Mouse (Mus musculus): ENCODE data around the gene Tcf7l2.

The Tcf7l2 gene

DNA sequence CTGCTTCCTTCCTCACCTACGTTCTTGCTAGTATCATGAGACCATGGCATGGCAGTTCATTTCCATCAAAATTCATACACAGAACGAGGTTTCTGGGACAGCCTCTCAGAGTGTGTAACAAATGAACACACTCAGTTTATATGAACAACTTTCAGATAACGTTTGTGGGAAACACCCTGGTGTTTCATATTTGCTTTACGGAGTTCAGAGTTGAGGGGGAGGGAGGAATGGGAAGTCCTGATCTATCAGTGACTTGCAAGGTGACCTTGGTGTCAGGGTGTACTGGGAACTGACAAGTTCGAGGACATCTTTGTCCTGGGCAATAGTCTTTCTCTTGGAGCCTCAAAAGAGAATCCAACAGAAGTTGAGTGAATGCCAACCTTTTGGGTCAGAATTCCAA lies 197.5 kb downstream of the Tcf7l2 start:
- no peak for DNase-seq (ENCODE audit: extremely low spot score, low spot score)

DNA sequence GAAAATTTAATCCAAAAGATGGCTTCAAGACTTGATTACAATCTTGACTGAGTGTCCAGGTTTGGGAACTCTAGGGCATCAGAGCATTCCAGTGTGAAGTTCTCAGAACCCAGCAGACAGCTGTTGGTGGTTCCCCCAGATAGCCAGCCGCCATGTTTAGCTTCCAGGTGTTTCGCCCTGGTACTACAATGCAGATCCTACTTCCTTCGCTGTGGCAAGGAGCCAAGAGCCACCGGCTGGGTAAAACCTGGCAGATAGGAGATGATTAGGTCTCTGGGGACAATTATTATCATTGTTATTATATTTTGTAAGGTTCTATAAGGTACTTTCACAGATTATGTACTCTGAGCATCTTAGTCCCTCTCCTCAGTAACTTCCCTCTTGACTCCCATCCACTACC lies 198.1 kb downstream of the Tcf7l2 start:
- DNase-seq (ENCODE audit: extremely low spot score, low spot score) = no peak

DNA sequence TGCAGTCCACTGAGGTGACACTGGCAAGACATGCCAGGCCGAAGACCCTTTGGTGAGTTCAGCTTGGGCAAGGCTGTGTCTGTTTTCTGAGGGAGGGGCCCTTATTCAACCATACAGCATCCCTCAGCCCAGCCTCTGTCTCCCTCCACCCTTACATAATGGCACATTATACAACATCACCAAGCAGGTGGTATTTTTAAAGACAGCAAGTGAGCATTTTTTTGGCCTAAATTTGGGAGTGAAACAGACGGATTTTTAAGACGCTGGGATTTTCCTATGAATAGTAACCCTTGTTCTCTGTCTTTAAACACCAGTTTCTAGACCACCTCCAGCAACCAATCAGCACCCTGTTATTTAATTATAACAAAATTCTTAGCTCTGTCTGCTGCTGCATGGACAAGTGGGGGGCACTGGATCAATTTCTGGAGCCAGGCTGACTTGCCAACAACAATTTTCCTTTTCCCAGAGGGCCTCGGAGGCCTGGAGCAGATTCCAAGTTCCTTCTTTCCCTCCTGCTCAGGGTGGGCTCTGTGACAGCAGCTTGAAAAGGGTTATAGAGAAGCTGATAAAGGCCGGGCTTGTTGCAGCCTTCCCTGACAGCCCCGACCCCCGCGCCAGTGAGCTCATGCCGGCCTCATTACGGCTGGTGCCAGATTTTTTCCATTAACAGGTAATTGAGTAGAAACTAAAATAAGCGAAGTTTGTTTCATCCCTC lies 199.1 kb downstream of the Tcf7l2 start:
- no peak for DNase-seq (ENCODE audit: extremely low spot score, low spot score)

DNA sequence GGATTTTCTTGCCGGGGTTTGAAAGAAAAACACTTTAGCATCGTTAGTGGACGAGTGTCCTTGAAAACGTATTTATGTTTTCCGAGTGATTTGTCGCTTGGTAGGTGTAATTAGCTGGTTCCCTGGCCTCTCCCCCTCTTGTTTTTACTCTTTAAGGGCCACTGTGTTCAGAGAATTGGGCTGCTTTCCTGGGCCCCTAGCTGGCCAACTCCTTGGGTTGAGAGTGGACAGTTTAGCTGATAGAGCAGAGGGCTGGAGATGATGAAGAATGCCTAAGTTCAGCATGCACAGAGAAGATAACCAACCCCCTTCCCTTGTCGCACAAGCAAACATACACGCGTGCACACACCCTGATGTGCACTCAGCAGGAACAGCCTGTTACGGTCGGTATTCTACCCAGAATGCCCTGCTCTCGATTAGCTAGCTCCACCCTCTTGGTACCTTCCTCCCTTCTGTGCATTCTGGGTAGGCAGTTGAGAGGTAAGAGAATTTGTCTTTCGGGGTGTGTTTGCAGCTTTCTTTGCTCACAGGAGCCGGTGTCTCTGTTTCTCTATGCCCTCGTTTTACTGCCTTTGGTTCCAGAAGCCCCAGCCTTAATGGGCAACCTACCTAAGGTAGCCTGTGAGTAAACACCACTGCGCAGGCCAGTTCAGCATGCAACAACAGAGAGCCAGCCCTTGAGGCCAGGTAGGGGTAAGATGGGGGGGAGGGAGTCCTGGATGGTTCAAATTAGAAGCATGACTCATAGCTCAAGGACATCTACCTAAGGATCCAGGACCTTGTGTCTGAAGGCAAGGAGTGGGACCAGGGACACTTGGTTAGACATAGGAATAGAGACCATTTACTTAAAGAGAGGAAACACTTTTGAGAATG lies 199.9 kb downstream of the Tcf7l2 start:
- DNase-seq (ENCODE audit: extremely low spot score, low spot score) = no peak

DNA sequence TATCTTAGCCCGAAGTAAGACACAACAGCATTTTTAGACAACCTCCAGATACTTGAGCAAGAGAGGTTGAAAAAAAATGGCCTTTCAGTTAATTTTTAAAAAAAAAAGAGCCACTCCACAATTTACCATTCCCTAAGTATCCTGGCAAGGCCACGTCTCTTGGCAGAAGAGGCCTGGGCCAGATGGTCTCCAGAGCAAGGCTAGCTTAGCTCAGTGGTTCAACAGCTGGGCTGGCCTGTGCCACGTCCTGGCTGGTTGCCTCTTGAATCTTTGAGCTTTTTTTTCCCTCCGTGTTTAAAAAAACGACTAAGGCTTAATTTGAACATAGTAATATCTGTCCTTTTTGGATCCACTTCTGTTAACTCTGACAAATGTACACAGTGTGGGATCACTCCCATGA lies 209.8 kb downstream of the Tcf7l2 start:
- DNase-seq (ENCODE audit: extremely low spot score, low spot score) = no peak

DNA sequence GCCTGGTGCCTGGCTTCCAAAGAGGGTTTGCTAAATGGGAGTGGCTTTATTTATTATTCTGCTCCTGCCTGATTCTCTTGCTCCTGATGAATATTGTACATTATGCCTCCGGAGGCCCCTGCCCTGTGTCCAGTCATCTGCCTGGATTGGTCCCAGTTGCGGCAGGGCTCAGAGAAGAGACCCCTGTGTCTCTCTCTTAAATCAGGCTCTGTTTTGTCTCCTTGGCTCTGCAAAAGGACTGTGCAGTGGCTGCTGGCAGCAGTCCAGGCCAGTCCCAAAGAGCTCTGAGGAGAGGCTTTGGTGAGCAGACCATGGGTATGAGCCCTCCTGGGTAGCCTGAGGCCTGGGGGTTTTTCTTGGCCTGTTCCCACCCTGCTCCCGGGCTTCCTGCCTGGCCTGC lies 211.6 kb downstream of the Tcf7l2 start:
- no peak for DNase-seq (ENCODE audit: extremely low spot score, low spot score)

DNA sequence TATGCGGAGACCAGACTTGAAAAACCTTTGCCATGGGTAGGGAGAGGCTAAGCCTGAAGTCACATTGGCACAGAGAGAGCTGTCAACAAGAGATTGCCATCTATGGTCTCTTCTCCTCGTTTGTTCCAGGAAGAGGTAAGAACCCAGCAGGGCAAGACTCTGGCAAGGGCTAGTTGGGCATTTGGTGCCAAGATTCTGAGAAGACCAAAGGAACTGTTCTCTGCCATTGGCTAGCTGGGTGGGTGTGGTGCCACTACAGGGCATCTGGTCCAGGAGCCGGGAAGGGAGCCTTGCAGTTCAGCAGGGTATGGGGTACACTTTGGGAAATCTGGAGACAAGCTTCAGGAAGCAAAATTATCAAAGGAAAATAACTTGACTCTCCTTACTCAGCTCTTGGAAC lies 213.5 kb downstream of the Tcf7l2 start:
- no peak for DNase-seq (ENCODE audit: extremely low spot score, low spot score)

DNA sequence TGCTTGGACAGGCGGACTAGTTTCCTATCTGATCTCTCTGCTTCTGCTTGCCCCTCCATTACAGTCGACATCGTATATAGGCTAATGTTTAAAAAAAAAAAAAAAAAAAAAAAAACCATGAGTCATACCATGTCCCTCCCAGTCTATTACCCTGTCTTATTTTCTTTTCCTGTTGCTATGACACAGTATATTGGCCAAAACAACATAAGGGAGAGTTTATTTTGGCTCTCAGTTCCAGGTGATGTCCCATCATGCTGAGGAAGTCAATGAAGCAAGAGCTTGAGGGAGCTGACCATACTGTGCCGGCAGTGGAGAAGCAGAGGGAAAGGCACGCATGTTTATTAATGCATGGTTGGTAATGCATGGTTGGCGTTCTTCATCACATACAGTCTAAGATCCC lies 215.1 kb downstream of the Tcf7l2 start:
- no peak for DNase-seq (ENCODE audit: extremely low spot score, low spot score)

DNA sequence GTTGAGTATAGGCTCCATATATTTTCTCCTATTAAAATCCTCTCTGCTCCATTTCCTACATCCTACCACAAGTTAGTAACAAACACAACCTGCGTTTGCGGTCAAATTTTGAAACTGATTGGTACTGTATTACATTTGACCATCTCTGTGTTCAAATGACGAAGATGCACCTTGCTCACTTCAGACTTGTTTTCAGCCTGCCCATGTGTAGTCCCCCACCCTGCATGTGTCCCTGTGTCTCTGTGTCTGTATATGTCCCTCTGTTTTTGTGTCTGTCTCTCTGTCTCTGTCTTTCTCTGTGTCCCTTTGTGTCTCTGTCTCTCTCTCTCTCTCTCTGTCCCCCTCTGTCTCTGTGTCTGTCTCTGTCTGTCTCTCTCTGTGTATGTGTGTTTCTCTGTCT lies 222.8 kb downstream of the Tcf7l2 start:
- no peak for DNase-seq (ENCODE audit: extremely low spot score, low spot score)

DNA sequence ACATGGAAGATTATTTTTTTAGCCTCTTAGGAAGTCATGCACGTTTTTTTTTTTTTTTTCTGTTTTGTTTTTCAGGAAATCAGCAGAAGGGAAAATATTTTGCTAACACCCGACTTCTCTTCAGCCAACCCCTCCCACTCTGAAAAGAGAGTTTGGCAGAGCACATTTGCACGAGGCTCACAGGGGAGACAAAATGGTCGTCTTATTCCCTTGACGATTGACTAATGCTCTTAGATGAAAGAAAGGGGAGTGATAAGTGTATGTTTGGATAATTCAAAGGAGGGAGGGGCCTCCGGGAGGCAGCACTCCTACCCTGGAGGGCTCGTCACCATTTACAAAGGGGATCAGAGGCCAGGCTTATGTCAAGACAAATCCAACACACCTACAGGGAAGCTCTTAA lies 224.4 kb downstream of the Tcf7l2 start:
- DNase-seq (ENCODE audit: extremely low spot score, low spot score) = no peak

DNA sequence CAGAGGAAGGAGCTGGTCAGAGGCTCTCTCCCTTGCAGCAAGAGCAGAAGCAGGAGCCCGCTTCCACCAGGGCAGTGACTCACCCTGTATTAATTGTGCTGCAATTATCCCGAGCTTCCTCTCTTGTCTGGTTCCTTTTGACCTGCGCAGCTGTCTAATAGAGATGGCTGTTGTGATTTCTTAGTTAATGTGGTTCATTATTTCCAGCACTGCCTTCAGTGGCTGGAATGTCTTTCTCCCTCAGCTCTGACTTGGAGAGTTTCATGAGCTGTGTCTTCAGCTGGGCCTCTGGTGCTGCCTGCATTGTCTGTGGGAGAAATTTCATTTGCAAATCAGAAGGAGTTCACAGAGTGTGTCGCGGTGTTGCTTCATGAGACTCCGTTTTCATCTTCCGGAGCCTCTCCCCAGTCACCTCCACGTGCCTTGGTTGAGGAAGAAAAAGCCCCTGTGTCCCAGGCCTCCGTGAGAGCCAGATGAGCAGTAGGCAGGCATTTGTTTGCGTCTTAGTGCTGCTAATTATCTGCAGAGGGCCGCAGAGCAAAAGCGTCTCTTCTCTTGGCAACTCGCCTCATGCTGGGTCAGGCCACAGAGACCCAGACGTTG lies 228.4 kb downstream of the Tcf7l2 start:
- DNase-seq (ENCODE audit: extremely low spot score, low spot score) = peak; percentile 19

DNA sequence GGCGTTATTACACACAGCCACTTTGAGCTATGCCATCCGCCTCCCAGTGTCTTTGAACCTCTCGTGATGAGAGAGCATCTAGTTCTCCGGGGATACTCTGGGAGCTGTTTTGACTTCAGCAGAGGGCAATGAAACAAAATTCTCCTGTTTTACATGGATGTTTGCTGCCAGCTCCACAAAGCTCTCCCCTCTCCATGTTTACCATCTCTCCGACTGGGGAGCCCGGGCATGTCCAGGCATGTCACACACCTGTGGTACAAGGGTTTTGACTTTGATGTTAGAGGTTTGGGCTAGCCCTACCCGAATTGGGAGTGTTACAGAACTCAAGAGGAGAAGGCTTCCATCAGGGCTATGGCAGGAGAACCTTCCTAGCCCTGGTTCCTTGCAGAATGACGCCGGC lies 234.5 kb downstream of the Tcf7l2 start:
- DNase-seq (ENCODE audit: extremely low spot score, low spot score) = no peak

Data from neural tube, embryonic 10.5 days (tissue).